Mouse (Mus musculus) hindbrain, postnatal 0 days (tissue): ENCODE measurements around the gene Ugt1a9. TPM values are rescaled to one million over a fixed set of nuclear protein-coding genes. Genes with fewer than 3 reads are reported as not detected.
A peak's percentile ranks its signal among the peaks of the same experiment; 100 is the strongest.
"Not testable (repeated sequence)": the region's sequence is repeated elsewhere in the genome, so short reads cannot be mapped to it uniquely, and the experiment has no call there.

Experiments used
- ATAC-seq: fragments of 200-750 bp; cut with Nextera tagmentation; 2 replicates; pipeline ENCODE4 v1.8.0; 2017; ENCODE audit warnings: mild to moderate bottlenecking, moderate TSS enrichment, moderate library complexity
- DNase-seq: peaks from one replicate; pipeline ENCODE4 v3.0.0-alpha.2; 2015; ENCODE audit warnings: low spot score
- H3K27ac ChIP-seq: fragments of 300-500 bp; sonication (generic); 2 replicates; pipeline ENCODE4 v1.5.1; 2014; ENCODE audit warnings: mild to moderate bottlenecking
- H3K27me3 ChIP-seq: fragments of 300-500 bp; sonication (generic); 2 replicates; pipeline ENCODE4 v1.6.1; 2014; ENCODE audit warnings: low read length, mixed read lengths; ENCODE audit not compliant: insufficient read depth
- H3K36me3 ChIP-seq: fragments of 300-500 bp; sonication (generic); 2 replicates; pipeline ENCODE4 v1.6.1; 2014; ENCODE audit warnings: low read length, mixed read lengths; ENCODE audit not compliant: insufficient read depth
- H3K4me1 ChIP-seq: fragments of 300-500 bp; sonication (generic); 2 replicates; pipeline ENCODE4 v1.6.1; 2014; ENCODE audit warnings: antibody characterized with exemption, low read length, mixed read lengths; ENCODE audit not compliant: insufficient read depth
- H3K4me2 ChIP-seq: fragments of 300-500 bp; sonication (generic); 2 replicates; pipeline ENCODE4 v1.6.1; 2014; ENCODE audit warnings: low read depth, mild to moderate bottlenecking, low read length, moderate library complexity, mixed read lengths
- H3K4me3 ChIP-seq: fragments of 300-500 bp; sonication (generic); 2 replicates; pipeline ENCODE4 v1.5.1; 2014; ENCODE audit warnings: low read length
- H3K9ac ChIP-seq: fragments of 300-500 bp; sonication (generic); replicated peaks from 2 replicates; pipeline ENCODE4 v1.6.1; 2014; ENCODE audit warnings: mild to moderate bottlenecking, low read length, moderate library complexity, mixed read lengths
- H3K9me3 ChIP-seq: fragments of 300-500 bp; sonication (generic); 2 replicates; pipeline ENCODE4 v1.6.1; 2016; ENCODE audit warnings: low read length, mixed read lengths
- CTCF ChIP-seq: IDR thresholded peaks from 2 replicates; pipeline ENCODE4 v1.5.1; 2016; ENCODE audit warnings: antibody characterized with exemption, control low read depth, low read depth
- WGBS: fragments of 180-500 bp; shearing (Covaris S2); extraction: QIAGEN DNeasy Blood & Tissue Kit; methylation state at CpG from one replicate; pipeline ENCODE4 v1.1.7; 2014; 5-methylcytosine and 5-hydroxymethylcytosine counted together
- polyA plus RNA-seq: library from polyadenylated mRNA; unstranded; fragments of >200 nt; fragmentation: Nextera tagmentation; extraction: Ambion mirVana; gene quantifications from 2 replicates; pipeline ENCODE4 v1.2.1, GENCODE M21; 2015
- total RNA-seq: library from RNA; depleted of rRNA; stranded (reverse); fragments of >200 nt; gene quantifications from 2 replicates; pipeline ENCODE4 v1.2.3, GENCODE M21; 2014

Gene Ugt1a9
- total and polyA plus RNA-seq, 2 experiments from 2014 or later: not detected

- ATAC-seq (no peak), DNase-seq (no peak)
- no peaks in the 10 kb centered on the region for H3K27me3 ChIP-seq
- H3K9me3 ChIP-seq: no peaks in the 10 kb centered on the region
- H3K9ac ChIP-seq: no peak overlapping the region
- no peak overlapping the region for H3K4me2 ChIP-seq
- 87% methylated on average over 3 of the region's 3 CpGs for WGBS
- TF ChIP-seq CTCF: no peak
- no peaks in the 10 kb centered on the region for H3K4me1 ChIP-seq
- H3K36me3 ChIP-seq: no peaks in the 10 kb centered on the region
- no peak overlapping the region for H3K27ac ChIP-seq
- no peak overlapping the region for H3K4me3 ChIP-seq
These were observed 66.7 kb downstream of the Ugt1a9 start for GRCm38 (mm10) chr1:88137264-88137663.

GRCm38 (mm10) chr1:88138145-88138544, 67.5 kb downstream of the Ugt1a9 start:
- Histone ChIP-seq H3K4me3 (no peak overlapping the region), H3K36me3 (no peaks in the 10 kb centered on the region), H3K27ac (no peak overlapping the region), H3K9ac (no peak overlapping the region), H3K9me3 (no peaks in the 10 kb centered on the region), H3K4me1 (no peaks in the 10 kb centered on the region), H3K27me3 (no peaks in the 10 kb centered on the region), H3K4me2 (no peak overlapping the region)
- TF ChIP-seq CTCF: no peak
- no peak for DNase-seq
- WGBS: 97% methylated on average over 1 of the region's 1 CpGs
- no peak for ATAC-seq

- 39% methylated on average over 1 of the region's 1 CpGs for WGBS
- not testable (repeated sequence) for H3K27me3 ChIP-seq, H3K4me2 ChIP-seq, DNase-seq, ATAC-seq, H3K4me3 ChIP-seq, H3K4me1 ChIP-seq, H3K9ac ChIP-seq, H3K9me3 ChIP-seq, H3K27ac ChIP-seq, H3K36me3 ChIP-seq
These were observed 69.9 kb downstream of the Ugt1a9 start for GRCm38 (mm10) chr1:88140492-88140891.

DNA sequence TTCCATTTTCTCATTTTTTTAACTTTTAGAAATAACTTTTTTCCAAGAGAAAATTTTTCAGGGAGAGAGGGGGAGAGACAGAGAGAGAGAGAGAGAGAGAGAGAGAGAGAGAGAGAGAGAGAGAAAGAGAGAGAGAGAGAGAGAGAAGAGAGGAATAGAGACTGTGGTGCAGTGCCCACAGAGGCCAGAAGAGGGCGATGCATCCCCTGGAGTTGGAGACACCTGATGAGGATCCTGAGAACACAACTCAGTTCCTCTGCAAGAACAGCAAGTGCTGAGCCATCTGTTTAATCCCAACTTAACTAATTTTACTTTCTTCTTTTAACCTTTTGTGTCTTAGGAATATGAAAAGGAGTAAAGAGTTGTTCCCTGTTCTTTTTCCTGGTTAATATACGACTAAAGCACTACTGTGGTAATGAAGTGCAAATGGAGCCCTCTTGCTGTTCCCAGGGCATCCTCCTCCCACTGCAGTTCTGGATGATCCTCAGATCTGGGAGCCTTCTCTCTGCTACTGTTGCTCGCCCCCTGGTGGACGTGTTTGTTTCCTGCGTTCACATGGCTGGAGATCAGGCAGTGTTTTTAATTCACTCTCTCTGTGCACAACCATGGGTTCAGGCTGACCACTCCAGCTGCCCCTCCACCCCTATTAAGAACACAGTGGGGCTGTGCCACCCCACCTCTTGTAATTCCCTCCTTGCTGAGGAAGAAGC, 73.5 kb downstream of the Ugt1a9 start:
- H3K9ac ChIP-seq, H3K27me3 ChIP-seq, H3K27ac ChIP-seq, H3K4me1 ChIP-seq, H3K36me3 ChIP-seq, H3K4me3 ChIP-seq, H3K4me2 ChIP-seq, H3K9me3 ChIP-seq: not testable (repeated sequence)
- DNase-seq (peak; percentile 36), ATAC-seq (0 out of 2 replicates have a peak, but pooled peaks have one; percentile 45)
- peak; percentile 55 for TF ChIP-seq CTCF
- WGBS: 3% methylated on average over 5 of the region's 5 CpGs

GRCm38 (mm10) chr1:88145278-88145677, 74.7 kb downstream of the Ugt1a9 start:
- H3K27ac ChIP-seq, DNase-seq, H3K9me3 ChIP-seq, H3K9ac ChIP-seq, H3K27me3 ChIP-seq, H3K4me3 ChIP-seq, H3K4me2 ChIP-seq, H3K36me3 ChIP-seq, H3K4me1 ChIP-seq, ATAC-seq: not testable (repeated sequence)
- TF ChIP-seq CTCF: peak; percentile 53
- 73% methylated on average over 2 of the region's 2 CpGs for WGBS

GRCm38 (mm10) chr1:88150133-88150532, 79.5 kb downstream of the Ugt1a9 start:
- ATAC-seq, H3K27ac ChIP-seq, H3K36me3 ChIP-seq, H3K4me1 ChIP-seq, H3K9ac ChIP-seq, H3K27me3 ChIP-seq, H3K4me2 ChIP-seq, H3K4me3 ChIP-seq, H3K9me3 ChIP-seq: not testable (repeated sequence)
- TF ChIP-seq CTCF: peak; percentile 61
- 86% methylated on average over 2 of the region's 2 CpGs for WGBS
- peak; percentile 43 for DNase-seq

- no peaks in the 10 kb centered on the region for H3K4me1 ChIP-seq
- H3K9ac ChIP-seq: no peak overlapping the region
- H3K36me3 ChIP-seq: no peaks in the 10 kb centered on the region
- TF ChIP-seq CTCF: no peak
- no peak overlapping the region for H3K4me3 ChIP-seq
- DNase-seq (no peak), ATAC-seq (no peak)
- H3K27me3 ChIP-seq: no peaks in the 10 kb centered on the region
- H3K27ac ChIP-seq: no peak overlapping the region
- 83% methylated on average over 2 of the region's 2 CpGs for WGBS
- H3K9me3 ChIP-seq: no peaks in the 10 kb centered on the region
- H3K4me2 ChIP-seq: no peak overlapping the region
These were observed 87.8 kb downstream of the Ugt1a9 start for GRCm38 (mm10) chr1:88158430-88158829.
